Mouse (Mus musculus): ENCODE measurements around the gene Stau1.

DNA sequence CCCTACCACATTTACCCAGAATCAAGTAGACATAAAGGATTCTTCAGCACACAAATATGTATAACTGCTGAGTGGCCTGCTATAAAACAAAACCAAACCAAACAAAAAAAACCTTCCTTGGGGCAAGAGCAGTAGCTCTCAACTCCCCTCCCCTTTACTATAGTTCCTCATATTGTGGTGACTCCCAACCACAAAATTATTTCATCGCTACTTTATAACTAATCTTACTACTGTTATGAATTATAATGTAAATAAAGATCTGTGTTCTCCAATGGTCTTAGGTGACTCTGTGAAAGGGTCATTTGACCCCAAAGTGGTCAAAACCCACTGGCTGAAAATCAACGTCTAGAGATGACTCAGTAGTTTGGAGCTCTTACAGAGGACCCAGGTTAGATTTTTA, 15.9 kb downstream of the Stau1 start:
- TF ChIP-seq GABPA (IDR thresholded peaks at IDR 0.05; ENCODE audit: low read depth, low read length): no peak
- no peak for TF ChIP-seq CTCF (IDR thresholded peaks at IDR 0.05 in 2 of 3, conservative IDR thresholded peaks at IDR 0.05 in 1 of 3; ENCODE audit: control insufficient read depth in 1 of 3, insufficient read depth in 1 of 3, low read depth in 2 of 3, low read length in 3 of 3, poor library complexity in 1 of 3, severe bottlenecking in 1 of 3)

All from MEL (cell line).